Mouse (Mus musculus) kidney, postnatal 25 days (tissue): ENCODE measurements around the gene Banf2.
A peak's percentile ranks its signal among the peaks of the same experiment; 100 is the strongest.

Experiments used
- DNase-seq, 2 experiments: peaks; one replicate each; pipeline ENCODE4 v3.0.0; 2021; ENCODE audit warnings: mixed read lengths in 2 of 2

Gene Banf2

DNA sequence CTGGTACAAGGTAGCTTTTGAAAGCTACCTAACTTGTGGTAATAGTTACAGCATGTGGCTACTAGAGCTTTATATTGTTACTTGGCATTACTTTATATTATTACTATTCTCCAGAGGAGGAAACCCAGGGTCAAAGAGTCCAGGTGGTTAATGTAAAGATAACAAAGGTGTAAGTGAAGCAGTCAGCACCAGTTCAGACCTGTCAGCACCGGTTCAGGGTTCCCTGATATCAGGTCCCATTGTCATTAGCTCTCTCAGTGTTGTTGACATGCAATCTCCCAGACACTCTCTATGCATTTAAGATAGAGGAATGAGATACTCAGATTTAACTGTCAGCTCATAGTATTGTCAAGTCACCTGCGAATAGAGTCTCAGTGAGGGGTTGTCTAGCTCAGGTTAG, 75.0 kb downstream of the Banf2 start:
- DNase-seq, result no peak

DNA sequence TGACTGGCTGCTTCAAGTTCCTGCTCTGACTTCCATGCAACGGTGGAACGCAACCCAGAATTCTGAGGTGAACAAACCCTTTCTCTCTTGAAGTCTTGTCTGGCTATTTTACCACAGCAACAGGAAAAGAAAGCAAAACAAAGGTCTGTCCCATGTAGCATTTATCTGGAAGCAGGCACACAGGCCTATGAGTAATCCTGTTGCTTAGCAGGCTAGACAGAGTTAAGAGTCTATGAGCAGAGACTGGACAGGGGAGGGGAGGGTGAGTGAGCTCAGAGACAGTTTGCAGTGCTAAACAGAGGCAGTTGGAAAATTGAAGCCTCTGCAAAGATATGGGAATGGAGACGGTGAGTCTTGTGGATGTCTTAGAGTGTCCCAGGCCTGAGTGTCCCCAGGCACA, 75.5 kb downstream of the Banf2 start:
- DNase-seq, result no peak

DNA sequence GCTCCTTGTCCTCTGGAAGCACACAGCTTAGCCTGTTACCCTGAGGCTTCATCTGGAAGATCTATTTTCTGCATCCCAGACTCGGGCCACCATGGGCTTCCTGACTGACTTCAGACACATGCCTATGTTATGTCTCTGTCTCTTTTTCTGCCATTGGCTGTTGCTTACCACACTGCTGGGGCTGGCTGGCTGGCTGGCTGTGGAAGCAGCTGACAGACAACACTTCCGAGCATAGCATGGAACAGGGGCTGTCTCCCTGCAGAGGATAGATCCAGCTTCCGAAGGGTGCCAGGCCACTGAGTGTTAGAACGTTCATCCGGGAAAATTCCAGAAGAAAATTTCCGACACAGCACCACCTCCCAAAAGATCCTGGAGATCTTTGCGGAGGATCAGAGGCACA, 79.1 kb downstream of the Banf2 start:
- DNase-seq, result no peak

DNA sequence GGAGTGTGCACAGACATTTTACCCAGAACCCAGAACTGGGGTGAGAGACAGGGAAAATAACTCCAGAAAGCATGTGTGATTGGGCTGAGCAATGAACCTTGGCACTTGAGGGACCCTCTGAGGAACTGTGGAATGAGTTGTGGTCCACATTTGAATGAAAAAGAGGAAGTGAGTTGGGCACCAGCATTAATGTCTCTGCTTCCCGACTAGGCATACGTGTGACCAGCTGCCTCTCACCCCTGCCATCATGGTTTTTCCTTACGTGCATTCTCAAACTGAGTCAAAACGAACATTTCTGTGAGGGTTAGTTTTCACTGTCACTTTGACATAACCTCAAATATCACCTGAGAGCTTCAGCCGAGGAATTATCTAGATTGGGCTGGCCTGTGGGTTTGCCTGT, 79.8 kb downstream of the Banf2 start:
- no peak for DNase-seq

DNA sequence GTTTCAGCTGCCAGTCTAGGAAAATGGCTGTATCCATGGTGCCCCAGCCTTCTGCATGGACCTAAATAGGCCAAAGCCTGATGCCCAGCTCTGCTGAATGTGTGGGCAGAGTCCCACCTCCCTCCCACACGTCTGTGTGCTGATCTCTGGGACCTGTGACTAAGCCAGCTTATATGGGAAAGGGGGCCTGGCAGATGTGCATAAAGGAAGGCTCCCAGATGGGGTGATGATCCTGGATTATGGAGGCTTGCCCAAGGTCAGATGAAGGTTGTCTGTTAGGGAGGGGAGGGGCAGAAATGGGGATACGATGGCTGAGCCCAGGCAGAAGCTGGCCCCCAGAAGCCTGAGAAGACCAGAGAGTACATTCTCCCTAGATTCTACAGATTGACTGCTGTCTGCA, 85.2 kb downstream of the Banf2 start:
- DNase-seq, result no peak

DNA sequence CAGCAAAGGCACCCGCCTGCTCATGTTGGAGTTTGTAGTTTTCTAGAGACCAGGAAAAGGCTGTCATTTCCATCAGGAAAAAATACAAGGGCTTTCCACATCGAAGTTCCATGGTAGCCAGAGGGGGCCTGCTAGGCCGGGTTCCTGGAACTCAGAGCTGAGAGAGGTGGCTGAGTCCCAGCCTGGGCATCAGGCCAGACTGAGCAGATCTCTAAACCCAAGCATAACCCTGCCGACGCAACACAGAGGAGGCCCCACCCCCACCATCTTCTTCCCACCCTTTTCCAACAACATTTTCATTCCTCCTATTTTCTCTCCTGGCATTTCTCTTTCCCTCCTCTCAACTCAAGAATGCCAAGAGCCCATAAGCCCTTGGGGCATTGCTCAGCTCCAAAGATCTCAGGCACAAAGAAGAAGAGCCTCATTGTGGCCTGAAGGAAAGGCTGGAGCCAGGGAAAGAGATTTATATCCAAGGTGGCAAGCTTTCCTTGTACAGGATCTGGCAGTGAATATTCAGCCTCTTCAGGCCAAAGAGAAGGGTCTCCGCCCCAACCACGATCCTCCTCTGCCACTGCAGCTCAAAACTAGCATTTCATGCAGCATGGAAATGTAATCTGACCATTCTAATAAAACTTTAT, 87.4 kb downstream of the Banf2 start:
- peak; percentile 54 to 60 for DNase-seq

DNA sequence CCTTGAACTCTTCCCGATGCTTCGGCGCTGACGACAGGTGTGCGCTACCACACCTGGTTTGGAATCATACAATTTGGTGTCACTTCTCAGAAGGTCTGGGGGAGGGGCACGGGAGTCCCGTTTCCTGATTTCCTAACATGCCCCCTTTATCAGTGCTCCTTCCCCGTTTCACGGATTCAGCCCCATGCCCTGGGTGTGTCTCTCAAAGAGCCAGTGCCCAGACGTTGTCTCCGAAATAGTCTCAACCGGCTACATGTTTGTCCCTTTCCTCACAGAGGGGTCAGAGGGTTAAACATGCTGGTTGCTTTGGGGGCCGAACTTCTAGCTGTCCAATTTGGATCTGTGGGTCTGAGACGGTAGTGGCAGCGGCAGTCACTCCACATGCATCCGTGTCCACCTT, 89.2 kb downstream of the Banf2 start:
- DNase-seq, result no peak
